Mouse (Mus musculus): ENCODE measurements around the gene Serpinb9b. TPM values are rescaled to one million over a fixed set of nuclear protein-coding genes. Genes with fewer than 3 reads are reported as not detected.

The Serpinb9b gene
- polyA plus RNA-seq, 1 experiment, result 0.21 TPM

DNA sequence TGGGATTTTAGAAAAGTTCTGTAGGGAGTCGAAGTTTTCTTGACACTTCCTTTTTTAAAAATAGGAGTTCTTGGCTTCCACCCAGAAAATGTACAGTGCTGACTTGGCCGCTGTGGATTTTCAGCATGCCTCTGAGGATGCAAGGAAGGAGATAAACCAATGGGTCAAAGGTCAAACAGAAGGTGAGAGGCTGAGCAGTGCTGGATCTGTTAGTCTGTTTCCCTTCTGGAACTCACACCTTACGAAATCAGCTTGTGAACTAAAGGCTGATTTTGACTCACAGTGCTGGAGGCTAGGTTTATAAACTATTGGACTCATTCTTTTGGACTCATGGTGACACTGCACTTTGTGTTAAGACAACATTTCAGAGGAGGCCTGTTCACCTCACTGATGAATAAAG, 62.4 kb downstream of the Serpinb9b start:
- DNase-seq, result no peak
- Histone ChIP-seq H3K4me1 (ENCODE audit: control insufficient read depth, insufficient read depth, low read length) (peaks cover 4% of the 10 kb centered on the region; the same call in 1 of the 2 replicates), H3K4me3 (replicated peaks; ENCODE audit: extremely low read depth, low read depth, low read length) (no peak overlapping the region)
- no peak for TF ChIP-seq POLR2A (IDR thresholded peaks at IDR 0.05; ENCODE audit: borderline replicate concordance, extremely low read depth, low read depth, low read length)
- no peak for TF ChIP-seq CTCF (IDR thresholded peaks at IDR 0.05; ENCODE audit: insufficient read depth, low read length)
- WGBS, result 46% methylated on average over 3 of the region's 3 CpGs

DNA sequence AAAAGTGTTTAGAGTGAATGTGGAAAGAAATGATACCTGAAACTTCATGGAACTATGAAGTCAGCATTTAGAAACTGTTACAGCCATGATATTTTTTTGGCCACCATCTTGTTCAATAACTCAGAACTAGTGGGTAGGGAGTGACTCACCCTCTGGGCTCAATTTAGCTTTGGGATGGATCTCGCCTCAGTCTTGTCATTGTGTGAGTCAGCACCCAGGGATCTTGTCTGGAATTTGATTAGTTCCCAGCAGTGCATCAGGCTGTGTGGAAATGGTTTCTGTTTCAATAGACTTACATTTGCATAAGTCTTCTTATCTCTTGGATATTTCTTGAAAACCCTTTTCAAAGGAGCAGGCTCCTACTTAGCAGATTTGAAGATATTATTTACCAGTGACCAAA, 63.3 kb downstream of the Serpinb9b start:
- Histone ChIP-seq H3K4me1 (ENCODE audit: control insufficient read depth, insufficient read depth, low read length) (0 out of 2 replicates have a peak, but pooled peaks cover 4% of the 10 kb centered on the region), H3K4me3 (replicated peaks; ENCODE audit: extremely low read depth, low read depth, low read length) (no peak overlapping the region)
- WGBS, result 80% methylated on average over 1 of the region's 1 CpGs
- TF ChIP-seq CTCF (IDR thresholded peaks at IDR 0.05; ENCODE audit: insufficient read depth, low read length), result no peak
- no peak for TF ChIP-seq POLR2A (IDR thresholded peaks at IDR 0.05; ENCODE audit: borderline replicate concordance, extremely low read depth, low read depth, low read length)
- DNase-seq, result no peak

DNA sequence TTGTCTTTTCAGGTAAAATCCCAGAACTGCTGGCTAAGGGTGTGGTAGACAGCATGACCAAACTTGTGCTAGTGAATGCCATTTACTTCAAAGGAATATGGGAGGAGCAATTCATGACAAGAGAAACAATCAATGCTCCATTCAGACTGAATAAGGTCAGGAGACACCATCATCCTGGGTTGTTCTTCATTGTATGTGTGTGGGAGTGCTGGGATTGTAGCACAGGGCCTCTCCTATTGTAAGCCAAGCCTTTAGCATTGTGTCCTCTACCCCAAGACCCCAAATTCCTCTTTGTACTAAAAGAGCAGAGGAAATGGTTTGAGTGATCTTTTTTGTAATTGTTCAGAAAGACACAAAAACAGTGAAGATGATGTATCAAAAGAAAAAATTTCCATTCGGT, 64.1 kb downstream of the Serpinb9b start:
- no peak for DNase-seq
- WGBS, result 100% methylated on average over 1 of the region's 1 CpGs
- H3K4me1 ChIP-seq (ENCODE audit: control insufficient read depth, insufficient read depth, low read length), result no peaks in the 10 kb centered on the region
- no peak overlapping the region for H3K4me3 ChIP-seq (replicated peaks; ENCODE audit: extremely low read depth, low read depth, low read length)
- TF ChIP-seq POLR2A (IDR thresholded peaks at IDR 0.05; ENCODE audit: borderline replicate concordance, extremely low read depth, low read depth, low read length) (no peak), CTCF (IDR thresholded peaks at IDR 0.05; ENCODE audit: insufficient read depth, low read length) (no peak)

Other genes starting within 250 kb of the Serpinb9b start
- gene Mylk4, start 243.5 kb upstream of the Serpinb9b start, polyA plus RNA-seq (2012; rRNA removed), result 0.77 and 4.1 TPM in 2 replicates
- 29.0 and 36.0 TPM in 2 replicates for gene Wrnip1, start 225.4 kb upstream of the Serpinb9b start, polyA plus RNA-seq (2012; rRNA removed)
- not detected in 2 replicates for gene D930007J09Rik, start 224.6 kb upstream of the Serpinb9b start, polyA plus RNA-seq (2012; rRNA removed)
- 5.6 and 14.9 TPM in 2 replicates for gene Serpinb1a, start 176.2 kb upstream of the Serpinb9b start, polyA plus RNA-seq (2012; rRNA removed)
- not detected in 2 replicates for gene Serpinb1c, start 129.2 kb upstream of the Serpinb9b start, polyA plus RNA-seq (2012; rRNA removed)
- gene Serpinb6b, start 62.2 kb upstream of the Serpinb9b start, polyA plus RNA-seq (2012; rRNA removed), result 28.5 and 32.4 TPM in 2 replicates
- gene Serpinb9, start 24.2 kb upstream of the Serpinb9b start, polyA plus RNA-seq (2012; rRNA removed), result 17.4 and 29.1 TPM in 2 replicates
- 0.12 and 0.44 TPM in 2 replicates for gene Serpinb1b, start 51.2 kb downstream of the Serpinb9b start, polyA plus RNA-seq (2012; rRNA removed)
- gene Serpinb9c, start 132.3 kb downstream of the Serpinb9b start, polyA plus RNA-seq (2012; rRNA removed), result not detected in 2 replicates
- not detected in 2 replicates for gene Serpinb9d, start 165.5 kb downstream of the Serpinb9b start, polyA plus RNA-seq (2012; rRNA removed)
- not detected in 2 replicates for gene Serpinb9e, start 222.2 kb downstream of the Serpinb9b start, polyA plus RNA-seq (2012; rRNA removed)

Data from lung, adult 2 months (tissue).